Mouse (Mus musculus) ES-E14 (cell line): ENCODE results near the gene Pla2g4d.

Experiments
- CHD2 ChIP-seq: IDR thresholded peaks from 2 replicates; pipeline ENCODE4 v1.6.1; 2014; ENCODE audit warnings: mild to moderate bottlenecking, low read depth, low read length, inconsistent platforms
- ZC3H11A ChIP-seq: IDR thresholded peaks from 2 replicates; pipeline ENCODE4 v1.6.1; 2012; ENCODE audit warnings: low read depth, mild to moderate bottlenecking, inconsistent platforms, low read length, borderline replicate concordance
- ZNF384 ChIP-seq: IDR thresholded peaks from 2 replicates; pipeline ENCODE4 v1.6.1; 2012; ENCODE audit warnings: low read depth, low read length, inconsistent platforms

- TF ChIP-seq ZC3H11A (no peak), ZNF384 (no peak), CHD2 (no peak)
These were observed 43.5 kb downstream of the Pla2g4d start for GRCm38 (mm10) chr2:120245421-120246016.
